Mouse (Mus musculus) embryonic fibroblast, embryonic 13.5 days (primary cell): Measurements from ENCODE around the gene Epha5. TPM values are rescaled to one million over a fixed set of nuclear protein-coding genes. Genes with fewer than 3 reads are reported as not detected.

Experiments
- H3K27ac ChIP-seq: 2 replicates; pipeline ENCODE4 v1.5.1; 2012; ENCODE audit warnings: low read length, control low read depth, inconsistent platforms; ENCODE audit not compliant: insufficient read depth
- H3K4me1 ChIP-seq: 2 replicates; pipeline ENCODE4 v1.6.1; 2011; ENCODE audit warnings: low read length; ENCODE audit not compliant: control insufficient read depth, insufficient read depth
- H3K4me3 ChIP-seq: 2 replicates; pipeline ENCODE4 v1.5.1; 2011; ENCODE audit warnings: mild to moderate bottlenecking, control low read depth, low read length; ENCODE audit not compliant: insufficient read depth
- CTCF ChIP-seq: IDR thresholded peaks from 2 replicates; pipeline ENCODE4 v1.5.1; 2011; ENCODE audit warnings: mild to moderate bottlenecking, control low read depth, low read length, moderate library complexity, borderline replicate concordance; ENCODE audit not compliant: insufficient read depth
- POLR2A ChIP-seq: IDR thresholded peaks from 2 replicates; pipeline ENCODE4 v1.6.1; 2011; ENCODE audit warnings: low read depth, mild to moderate bottlenecking, control low read depth, low read length, moderate library complexity
- polyA plus RNA-seq: library from polyadenylated mRNA; stranded (reverse); fragments of >200 nt; gene quantifications from 2 replicates; pipeline ENCODE4 v1.2.4, GENCODE M21; 2011; ENCODE audit warnings: low read depth; ENCODE audit not compliant: missing spikeins, insufficient read length

Epha5 gene
- polyA plus RNA-seq = 0.08 and 1.6 TPM in 2 replicates

- TF ChIP-seq POLR2A = no peak
- TF ChIP-seq CTCF = no peak
- H3K4me3 ChIP-seq = peak within 1 kb of the TSS; percentile 59
- no peaks in the 10 kb centered on the region for H3K4me1 ChIP-seq
- H3K27ac ChIP-seq = no peak within 1 kb of the TSS
Observed at GRCm38 (mm10) chr5:84417062-84417879, at the start of gene Epha5. Gene Epha5, minus strand, starts transcription at chr5:84417382.

GRCm38 (mm10) chr5:84456216-84456615, 39.0 kb upstream of the Epha5 start:
- no peaks in the 10 kb centered on the region for H3K4me1 ChIP-seq
- TF ChIP-seq CTCF (no peak), POLR2A (no peak)
- no peak overlapping the region for H3K4me3 ChIP-seq
- H3K27ac ChIP-seq = no peak overlapping the region

GRCm38 (mm10) chr5:84454641-84455040, 37.5 kb upstream of the Epha5 start:
- TF ChIP-seq CTCF (no peak), POLR2A (no peak)
- H3K4me1 ChIP-seq = no peaks in the 10 kb centered on the region

GRCm38 (mm10) chr5:84453839-84454238, 36.7 kb upstream of the Epha5 start:
- TF ChIP-seq CTCF (no peak), POLR2A (no peak)
- H3K4me1 ChIP-seq = no peaks in the 10 kb centered on the region
- no peak overlapping the region for H3K4me3 ChIP-seq
- no peak overlapping the region for H3K27ac ChIP-seq

More at GRCm38 (mm10) chr5:84454641-84455040, 37.5 kb upstream of the Epha5 start:
- Histone ChIP-seq H3K4me3 (no peak overlapping the region), H3K27ac (no peak overlapping the region)

- no peaks in the 10 kb centered on the region for H3K4me1 ChIP-seq
- TF ChIP-seq POLR2A (no peak), CTCF (no peak)
- no peak overlapping the region for H3K4me3 ChIP-seq
- H3K27ac ChIP-seq = no peak overlapping the region
Observed at GRCm38 (mm10) chr5:84440232-84440631, 23.1 kb upstream of the Epha5 start.

GRCm38 (mm10) chr5:84415961-84416821, 991 bp downstream of the Epha5 start:
- Histone ChIP-seq H3K4me1 (no peaks in the 10 kb centered on the region), H3K27ac (no peak overlapping the region), H3K4me3 (peak overlapping the region; percentile 59)
- TF ChIP-seq CTCF (no peak), POLR2A (no peak)

- TF ChIP-seq CTCF = no peak
- no peak for TF ChIP-seq POLR2A
- Histone ChIP-seq H3K4me3 (no peak overlapping the region), H3K27ac (no peak overlapping the region), H3K4me1 (no peaks in the 10 kb centered on the region)
Observed at GRCm38 (mm10) chr5:84414931-84415431, 2.2 kb downstream of the Epha5 start.

- Histone ChIP-seq H3K4me1 (no peaks in the 10 kb centered on the region), H3K27ac (no peak overlapping the region), H3K4me3 (no peak overlapping the region)
- no peak for TF ChIP-seq POLR2A
- no peak for TF ChIP-seq CTCF
Observed at GRCm38 (mm10) chr5:84413026-84413425, 4.2 kb downstream of the Epha5 start.

- H3K27ac ChIP-seq = no peak overlapping the region
- H3K4me3 ChIP-seq = no peak overlapping the region
- H3K4me1 ChIP-seq = no peaks in the 10 kb centered on the region
- TF ChIP-seq POLR2A = no peak
- no peak for TF ChIP-seq CTCF
Observed at GRCm38 (mm10) chr5:84408370-84408769, 8.8 kb downstream of the Epha5 start.

GRCm38 (mm10) chr5:84397085-84397484, 20.1 kb downstream of the Epha5 start:
- H3K4me3 ChIP-seq = no peak overlapping the region
- no peak overlapping the region for H3K27ac ChIP-seq
- no peaks in the 10 kb centered on the region for H3K4me1 ChIP-seq
- TF ChIP-seq CTCF (no peak), POLR2A (no peak)
